Mouse (Mus musculus): ENCODE results near the gene Tpt1. TPM values are rescaled to one million over a fixed set of nuclear protein-coding genes. Genes with fewer than 3 reads are reported as not detected.

Tpt1 gene
- 1,077 and 1,093 TPM in 2 replicates for polyA plus RNA-seq (2014; fragmentation: Nextera tagmentation; extraction: Ambion mirVana)

DNA sequence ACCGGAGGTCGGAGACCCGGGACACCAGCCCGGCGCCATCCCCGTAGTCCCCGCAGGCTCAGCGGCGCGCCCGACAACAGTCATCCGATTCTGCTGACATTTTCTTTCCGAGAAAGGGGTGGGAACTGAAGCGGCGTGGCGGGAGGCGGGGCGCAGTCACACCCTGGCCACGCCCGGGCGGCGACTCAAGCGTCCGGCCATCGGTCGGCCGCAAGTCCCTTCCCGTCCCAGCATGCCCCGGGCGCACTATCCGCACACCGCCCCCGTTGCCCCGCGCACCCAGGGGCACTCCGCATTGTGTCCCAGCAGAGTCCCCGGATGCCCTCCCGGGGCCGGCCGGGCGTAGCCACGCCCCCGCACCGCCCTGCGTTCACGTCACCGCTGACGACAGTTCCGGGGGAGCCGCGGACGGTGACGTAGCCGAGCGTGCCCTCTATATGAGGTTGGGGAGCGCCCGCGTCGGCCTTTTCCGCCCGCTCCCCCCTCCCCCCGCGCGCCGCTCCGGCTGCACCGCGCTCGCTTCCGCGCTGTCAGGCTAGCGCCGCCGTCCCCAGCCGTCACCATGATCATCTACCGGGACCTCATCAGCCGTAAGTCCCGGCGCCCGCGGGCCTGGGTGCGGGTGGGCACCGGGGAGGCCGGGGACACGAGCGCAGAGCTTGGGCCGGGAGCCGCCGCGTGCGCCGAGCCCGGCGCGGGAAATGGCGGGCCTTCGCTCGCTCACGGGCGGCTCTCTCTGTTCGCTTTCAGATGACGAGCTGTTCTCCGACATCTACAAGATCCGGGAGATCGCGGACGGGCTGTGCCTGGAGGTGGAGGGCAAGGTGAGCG lies at the start of gene Tpt1:
Gene Tpt1 (plus strand): TSS at position 227 of the 831 bp plus-strand sequence.
- Histone ChIP-seq H3K27ac (replicated peaks; ENCODE audit: low read depth, low read length) (peak within 1 kb of the TSS; percentile 95), H3K27me3 (ENCODE audit: control insufficient read depth, insufficient read depth, low read length) (no peaks in the 10 kb centered on the region), H3K4me3 (ENCODE audit: low read depth, low read length) (peak within 1 kb of the TSS; percentile 79), H3K4me1 (ENCODE audit: control insufficient read depth, insufficient read depth, low read length) (no peaks in the 10 kb centered on the region), H3K9me3 (ENCODE audit: control insufficient read depth, low read length) (no peaks in the 10 kb centered on the region), H3K9ac (ENCODE audit: low read length) (peak within 1 kb of the TSS; percentile 92), H3K4me2 (ENCODE audit: low read depth, severe bottlenecking) (peak within 1 kb of the TSS; percentile 54), H3K36me3 (ENCODE audit: control insufficient read depth, insufficient read depth, low read length) (peaks cover 19% of the 10 kb centered on the region)
- DNase-seq (ENCODE audit: low spot score): peak; percentile 99
- peak; percentile 95 for ATAC-seq (ENCODE audit: insufficient number of reproducible peaks, low FRiP score, low TSS enrichment, low read depth)
- under 1% methylated on average over 101 of the region's 108 CpGs for WGBS

GRCm38 (mm10) chr14:75795918-75796317 lies 49.0 kb upstream of the Tpt1 start:
- H3K27me3 ChIP-seq (ENCODE audit: control insufficient read depth, insufficient read depth, low read length): no peaks in the 10 kb centered on the region
- no peak overlapping the region for H3K9ac ChIP-seq (ENCODE audit: low read length)
- H3K9me3 ChIP-seq (ENCODE audit: control insufficient read depth, low read length): no peaks in the 10 kb centered on the region
- H3K4me1 ChIP-seq (ENCODE audit: control insufficient read depth, insufficient read depth, low read length): 0 out of 2 replicates have a peak, but pooled peaks cover 3% of the 10 kb centered on the region
- H3K4me2 ChIP-seq (ENCODE audit: low read depth, severe bottlenecking): no peak overlapping the region
- DNase-seq (ENCODE audit: low spot score) (no peak), ATAC-seq (ENCODE audit: insufficient number of reproducible peaks, low FRiP score, low TSS enrichment, low read depth) (no peak)
- H3K36me3 ChIP-seq (ENCODE audit: control insufficient read depth, insufficient read depth, low read length): no peaks in the 10 kb centered on the region
- H3K27ac ChIP-seq (replicated peaks; ENCODE audit: low read depth, low read length): no peak overlapping the region
- H3K4me3 ChIP-seq (ENCODE audit: low read depth, low read length): no peak overlapping the region
- WGBS: 88% methylated on average over 4 of the region's 4 CpGs

GRCm38 (mm10) chr14:75797769-75798386 lies 47.0 kb upstream of the Tpt1 start:
- 0 out of 2 replicates have a peak, but pooled peaks cover 3% of the 10 kb centered on the region for H3K4me1 ChIP-seq (ENCODE audit: control insufficient read depth, insufficient read depth, low read length)
- no peaks in the 10 kb centered on the region for H3K9me3 ChIP-seq (ENCODE audit: control insufficient read depth, low read length)
- H3K27me3 ChIP-seq (ENCODE audit: control insufficient read depth, insufficient read depth, low read length): no peaks in the 10 kb centered on the region
- H3K4me2 ChIP-seq (ENCODE audit: low read depth, severe bottlenecking): no peak overlapping the region
- WGBS: 39% methylated on average over 5 of the region's 5 CpGs
- DNase-seq (ENCODE audit: low spot score) (peak; percentile 40), ATAC-seq (ENCODE audit: insufficient number of reproducible peaks, low FRiP score, low TSS enrichment, low read depth) (0 out of 2 replicates have a peak, but pooled peaks have one; percentile 62)
- no peak overlapping the region for H3K4me3 ChIP-seq (ENCODE audit: low read depth, low read length)
- no peak overlapping the region for H3K9ac ChIP-seq (ENCODE audit: low read length)
- H3K36me3 ChIP-seq (ENCODE audit: control insufficient read depth, insufficient read depth, low read length): no peaks in the 10 kb centered on the region
- no peak overlapping the region for H3K27ac ChIP-seq (replicated peaks; ENCODE audit: low read depth, low read length)

DNA sequence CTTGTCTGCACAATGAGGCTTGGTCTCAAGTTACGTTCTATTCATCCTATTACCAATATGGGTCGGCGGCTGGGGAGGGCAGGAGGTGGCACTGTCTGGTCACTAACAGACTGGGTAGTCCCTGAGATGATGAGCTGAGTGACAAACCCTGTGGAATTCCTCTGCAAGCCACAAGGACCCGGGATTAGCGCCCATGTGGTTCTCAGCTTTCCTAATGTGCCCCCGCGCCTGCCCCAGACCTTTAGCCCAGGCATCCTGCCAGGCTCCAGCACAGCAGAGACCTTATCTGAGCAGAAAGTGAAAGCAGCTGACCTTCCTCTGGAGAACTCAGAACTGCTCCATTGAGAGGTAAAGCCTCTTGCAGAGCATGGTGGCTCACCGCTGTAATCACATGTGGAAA lies 37.1 kb upstream of the Tpt1 start:
- Histone ChIP-seq H3K4me2 (ENCODE audit: low read depth, severe bottlenecking) (no peak overlapping the region), H3K9ac (ENCODE audit: low read length) (no peak overlapping the region), H3K36me3 (ENCODE audit: control insufficient read depth, insufficient read depth, low read length) (no peaks in the 10 kb centered on the region), H3K9me3 (ENCODE audit: control insufficient read depth, low read length) (no peaks in the 10 kb centered on the region), H3K27ac (replicated peaks; ENCODE audit: low read depth, low read length) (no peak overlapping the region), H3K27me3 (ENCODE audit: control insufficient read depth, insufficient read depth, low read length) (no peaks in the 10 kb centered on the region), H3K4me1 (ENCODE audit: control insufficient read depth, insufficient read depth, low read length) (no peaks in the 10 kb centered on the region), H3K4me3 (ENCODE audit: low read depth, low read length) (no peak overlapping the region)
- 79% methylated on average over 8 of the region's 8 CpGs for WGBS
- DNase-seq (ENCODE audit: low spot score) (no peak), ATAC-seq (ENCODE audit: insufficient number of reproducible peaks, low FRiP score, low TSS enrichment, low read depth) (no peak)

DNA sequence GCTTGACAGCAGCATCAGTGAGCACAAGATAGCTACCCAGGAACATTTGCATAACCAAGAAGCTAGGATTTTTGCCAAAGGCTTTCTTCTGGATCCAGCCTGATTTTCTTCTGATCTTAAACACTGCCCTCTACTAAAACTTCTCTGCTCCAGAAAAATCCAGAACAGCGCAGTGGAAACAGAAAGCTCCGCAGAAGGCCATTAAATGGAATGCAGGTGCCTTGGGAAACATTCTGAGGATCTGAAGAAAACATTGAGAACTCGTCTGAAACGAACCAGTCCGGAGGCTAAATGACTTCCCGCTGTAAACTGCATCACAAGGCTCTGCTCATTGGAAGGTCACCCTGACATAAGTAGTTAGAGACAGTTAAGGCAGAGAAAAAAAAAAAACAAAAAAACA lies 35.0 kb upstream of the Tpt1 start:
- H3K4me3 ChIP-seq (ENCODE audit: low read depth, low read length): no peak overlapping the region

GRCm38 (mm10) chr14:75818528-75818927 lies 26.4 kb upstream of the Tpt1 start:
- H3K27me3 ChIP-seq (ENCODE audit: control insufficient read depth, insufficient read depth, low read length): no peaks in the 10 kb centered on the region
- 85% methylated on average over 2 of the region's 2 CpGs for WGBS
- no peak overlapping the region for H3K4me2 ChIP-seq (ENCODE audit: low read depth, severe bottlenecking)

More for the DNA sequence above, 35.0 kb upstream of the Tpt1 start:
- Histone ChIP-seq H3K4me2 (ENCODE audit: low read depth, severe bottlenecking) (no peak overlapping the region), H3K9ac (ENCODE audit: low read length) (no peak overlapping the region), H3K27ac (replicated peaks; ENCODE audit: low read depth, low read length) (no peak overlapping the region), H3K4me1 (ENCODE audit: control insufficient read depth, insufficient read depth, low read length) (no peaks in the 10 kb centered on the region), H3K36me3 (ENCODE audit: control insufficient read depth, insufficient read depth, low read length) (no peaks in the 10 kb centered on the region), H3K27me3 (ENCODE audit: control insufficient read depth, insufficient read depth, low read length) (no peaks in the 10 kb centered on the region), H3K9me3 (ENCODE audit: control insufficient read depth, low read length) (no peaks in the 10 kb centered on the region)
- ATAC-seq (ENCODE audit: insufficient number of reproducible peaks, low FRiP score, low TSS enrichment, low read depth): no peak
- no peak for DNase-seq (ENCODE audit: low spot score)
- WGBS: 73% methylated on average over 6 of the region's 6 CpGs

DNA sequence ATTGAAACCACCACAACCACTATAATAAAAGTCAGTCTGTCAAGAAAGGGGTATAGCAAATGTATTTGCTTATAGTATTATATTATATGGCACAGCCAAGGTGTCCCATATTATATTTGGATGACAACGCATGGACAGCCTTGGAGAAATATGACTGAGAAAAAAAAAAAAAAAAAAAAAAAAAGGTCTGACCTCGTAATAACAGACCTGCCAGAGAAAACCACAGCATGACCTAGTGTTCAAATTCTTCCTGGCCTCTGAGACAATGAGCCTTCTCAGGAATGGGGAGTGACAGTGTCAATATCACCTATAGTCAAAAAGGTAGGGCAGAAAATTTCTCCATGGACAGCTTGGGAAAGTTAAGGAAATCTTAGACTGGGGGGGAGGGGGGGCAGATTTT lies 25.6 kb upstream of the Tpt1 start:
- Histone ChIP-seq H3K27me3 (ENCODE audit: control insufficient read depth, insufficient read depth, low read length) (no peaks in the 10 kb centered on the region), H3K4me1 (ENCODE audit: control insufficient read depth, insufficient read depth, low read length) (no peaks in the 10 kb centered on the region), H3K9ac (ENCODE audit: low read length) (no peak overlapping the region), H3K36me3 (ENCODE audit: control insufficient read depth, insufficient read depth, low read length) (no peaks in the 10 kb centered on the region), H3K9me3 (ENCODE audit: control insufficient read depth, low read length) (no peaks in the 10 kb centered on the region), H3K4me2 (ENCODE audit: low read depth, severe bottlenecking) (no peak overlapping the region), H3K27ac (replicated peaks; ENCODE audit: low read depth, low read length) (no peak overlapping the region), H3K4me3 (ENCODE audit: low read depth, low read length) (no peak overlapping the region)
- 88% methylated on average over 2 of the region's 2 CpGs for WGBS
- DNase-seq (ENCODE audit: low spot score): no peak
- no peak for ATAC-seq (ENCODE audit: insufficient number of reproducible peaks, low FRiP score, low TSS enrichment, low read depth)

More at GRCm38 (mm10) chr14:75818528-75818927, 26.4 kb upstream of the Tpt1 start:
- no peak overlapping the region for H3K27ac ChIP-seq (replicated peaks; ENCODE audit: low read depth, low read length)
- no peaks in the 10 kb centered on the region for H3K4me1 ChIP-seq (ENCODE audit: control insufficient read depth, insufficient read depth, low read length)
- no peaks in the 10 kb centered on the region for H3K36me3 ChIP-seq (ENCODE audit: control insufficient read depth, insufficient read depth, low read length)
- DNase-seq (ENCODE audit: low spot score): no peak
- no peak for ATAC-seq (ENCODE audit: insufficient number of reproducible peaks, low FRiP score, low TSS enrichment, low read depth)
- H3K9me3 ChIP-seq (ENCODE audit: control insufficient read depth, low read length): no peaks in the 10 kb centered on the region
- no peak overlapping the region for H3K9ac ChIP-seq (ENCODE audit: low read length)
- H3K4me3 ChIP-seq (ENCODE audit: low read depth, low read length): no peak overlapping the region

DNA sequence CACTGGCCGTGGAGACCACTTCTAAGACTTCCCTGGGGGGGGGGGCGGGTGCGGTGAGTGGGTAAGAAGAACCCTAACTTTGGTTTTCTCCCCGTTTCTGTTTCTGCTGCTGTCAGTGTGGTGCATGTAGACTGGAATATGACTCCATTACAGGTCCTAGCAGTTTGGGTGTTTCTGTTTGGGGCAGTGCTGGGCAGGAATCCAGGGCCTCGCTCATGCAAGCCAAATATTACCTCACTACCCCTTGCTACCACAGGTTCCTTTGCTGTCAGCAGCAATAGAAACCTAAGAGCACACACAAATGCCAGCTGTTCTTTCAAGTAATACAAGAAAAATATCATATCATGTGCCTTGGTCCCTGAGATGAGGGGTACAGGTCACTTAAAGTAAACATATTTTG lies 24.9 kb upstream of the Tpt1 start:
- Histone ChIP-seq H3K4me1 (ENCODE audit: control insufficient read depth, insufficient read depth, low read length) (no peaks in the 10 kb centered on the region), H3K4me3 (ENCODE audit: low read depth, low read length) (no peak overlapping the region), H3K36me3 (ENCODE audit: control insufficient read depth, insufficient read depth, low read length) (no peaks in the 10 kb centered on the region), H3K9ac (ENCODE audit: low read length) (no peak overlapping the region), H3K9me3 (ENCODE audit: control insufficient read depth, low read length) (no peaks in the 10 kb centered on the region), H3K4me2 (ENCODE audit: low read depth, severe bottlenecking) (no peak overlapping the region), H3K27me3 (ENCODE audit: control insufficient read depth, insufficient read depth, low read length) (no peaks in the 10 kb centered on the region), H3K27ac (replicated peaks; ENCODE audit: low read depth, low read length) (no peak overlapping the region)
- ATAC-seq (ENCODE audit: insufficient number of reproducible peaks, low FRiP score, low TSS enrichment, low read depth) (no peak), DNase-seq (ENCODE audit: low spot score) (no peak)
- 83% methylated on average over 5 of the region's 5 CpGs for WGBS

Measured in limb, embryonic 11.5 days (tissue).